Mouse (Mus musculus) spleen, postnatal 14 days (tissue): ENCODE results near the gene Smurf2.

Experiments
- DNase-seq, 2 experiments: peaks; one replicate each; pipeline ENCODE4 v3.0.0; 2021 to 2022; ENCODE audit warnings: low spot score in 2 of 2

Gene Smurf2

DNA sequence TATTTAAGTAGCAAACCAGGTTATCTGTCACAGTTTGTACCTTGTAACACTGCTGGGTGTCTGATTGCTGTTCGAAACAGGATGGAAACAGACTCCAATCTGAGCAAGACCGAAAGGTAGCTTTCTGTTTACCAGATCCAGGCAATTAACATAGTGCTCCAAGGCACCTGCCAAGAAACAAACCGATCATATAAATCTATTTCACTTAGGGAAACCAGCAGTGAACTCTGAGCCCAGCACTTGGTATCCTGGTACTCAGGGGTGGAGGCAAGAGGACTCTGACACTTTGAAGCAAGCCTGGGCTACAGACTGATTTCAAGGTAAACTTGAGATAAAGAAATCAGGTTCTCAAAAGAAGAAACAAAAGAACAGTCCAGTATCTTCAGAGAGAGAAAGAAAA is 143.1 kb downstream of the Smurf2 start:
- no peak for DNase-seq

DNA sequence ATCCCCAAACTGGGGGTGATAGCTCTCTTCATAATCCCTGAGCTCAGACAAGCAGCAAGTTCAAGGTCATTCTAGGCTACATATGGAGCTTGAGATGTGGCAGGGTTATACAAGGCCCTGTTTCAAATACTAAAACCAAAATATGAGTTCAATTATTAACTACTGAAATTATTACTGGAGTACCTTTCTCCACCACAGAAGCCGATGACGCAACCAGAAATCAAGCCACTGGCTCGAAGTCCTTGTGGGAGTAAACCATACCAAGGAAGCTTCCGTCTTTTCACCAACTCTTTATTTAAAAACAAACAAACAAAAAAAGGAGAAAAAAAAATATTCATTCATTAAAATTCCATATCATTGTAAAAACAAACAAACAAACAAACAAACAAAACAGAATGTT is 143.6 kb downstream of the Smurf2 start:
- DNase-seq = no peak

DNA sequence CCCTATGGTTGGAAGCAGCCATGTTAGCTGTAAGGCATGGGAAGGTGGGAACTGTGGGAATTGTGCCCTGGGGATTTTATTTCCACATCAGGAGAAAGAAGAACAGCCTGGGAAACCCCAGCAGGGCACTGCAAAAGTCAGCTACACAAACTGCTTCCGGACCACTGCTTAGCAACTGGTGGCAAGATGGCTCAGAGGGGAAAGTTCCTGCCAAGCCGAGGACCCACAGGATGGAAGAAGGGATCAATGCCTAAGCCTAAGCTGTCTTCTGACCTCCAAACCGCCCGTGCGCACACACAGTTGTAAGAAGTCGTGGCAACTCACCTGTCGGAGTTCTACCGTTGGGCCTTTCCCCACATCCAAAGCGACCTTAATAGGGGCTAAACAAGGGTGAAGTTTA is 147.5 kb downstream of the Smurf2 start:
- no peak for DNase-seq

DNA sequence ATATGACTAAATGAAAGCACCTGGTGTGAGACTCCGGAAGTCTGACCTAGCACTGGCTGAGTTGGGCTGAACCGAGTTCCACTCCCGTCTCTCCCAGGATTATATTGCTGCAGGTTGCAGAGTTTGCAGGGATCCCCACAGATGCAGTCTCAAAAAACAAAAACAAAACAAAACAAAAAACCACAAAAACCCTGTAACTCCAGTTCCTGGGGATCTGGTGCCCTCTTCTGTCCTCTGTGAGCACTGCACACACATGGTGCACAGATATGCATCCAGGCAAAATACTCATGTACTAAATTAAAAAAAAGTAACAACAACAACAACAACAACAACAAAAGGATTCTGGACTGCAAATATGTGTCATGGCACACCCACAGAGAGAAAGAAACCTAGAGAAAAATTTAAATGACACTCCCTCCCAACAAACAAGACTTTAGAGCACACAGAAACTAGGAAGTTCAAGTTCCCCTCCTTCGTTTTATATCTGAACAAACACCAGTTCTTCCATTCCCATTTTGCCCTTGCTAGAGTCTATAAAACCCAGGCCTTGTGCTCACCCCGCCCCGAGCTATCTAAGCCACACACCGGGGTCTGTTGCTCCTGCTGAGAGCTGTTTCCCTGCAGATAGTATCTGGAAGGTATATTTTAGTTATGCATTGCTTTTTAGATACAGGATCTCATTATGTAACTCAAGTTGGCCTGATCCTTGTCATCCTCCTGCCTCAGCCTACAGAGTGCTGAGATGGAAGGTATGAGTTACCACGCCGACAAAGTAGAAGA is 150.1 kb downstream of the Smurf2 start:
- DNase-seq = peak in 1 of 2 experiments; percentile 48
